Mouse (Mus musculus): ENCODE measurements around the gene Afdn.

DNA sequence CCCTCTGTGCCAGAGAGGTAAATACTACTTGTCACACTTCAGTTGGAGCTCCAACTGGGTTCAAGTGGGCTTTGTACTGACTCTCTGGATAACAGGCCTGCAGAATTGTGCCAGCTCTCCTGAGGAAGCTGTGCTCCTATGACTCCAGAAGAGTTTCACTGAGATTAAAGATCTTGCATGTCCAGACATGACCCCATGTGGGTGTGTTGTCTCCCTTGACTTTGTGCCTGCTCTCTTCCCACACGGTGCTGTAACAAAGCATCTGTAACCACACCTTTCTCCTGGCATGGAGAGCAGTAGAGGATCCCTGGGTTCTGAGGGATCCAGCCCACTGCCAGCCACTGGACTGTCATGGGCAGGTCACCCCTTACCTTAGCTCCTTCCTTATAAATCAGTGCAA lies 95.1 kb downstream of the Afdn start:
- no peak for TF ChIP-seq ZNF384 (IDR thresholded peaks at IDR 0.05; ENCODE audit: low read depth, low read length)
- no peak for TF ChIP-seq MAFK (IDR thresholded peaks at IDR 0.05; ENCODE audit: insufficient read depth, low read depth, low read length)
- no peak for TF ChIP-seq ZC3H11A (IDR thresholded peaks at IDR 0.05; ENCODE audit: borderline replicate concordance, low read depth, low read length)

All from ES-E14 (cell line).